Comparison of ENCODE assay signal across 12 mouse cellular contexts in the genomic region with DNA sequence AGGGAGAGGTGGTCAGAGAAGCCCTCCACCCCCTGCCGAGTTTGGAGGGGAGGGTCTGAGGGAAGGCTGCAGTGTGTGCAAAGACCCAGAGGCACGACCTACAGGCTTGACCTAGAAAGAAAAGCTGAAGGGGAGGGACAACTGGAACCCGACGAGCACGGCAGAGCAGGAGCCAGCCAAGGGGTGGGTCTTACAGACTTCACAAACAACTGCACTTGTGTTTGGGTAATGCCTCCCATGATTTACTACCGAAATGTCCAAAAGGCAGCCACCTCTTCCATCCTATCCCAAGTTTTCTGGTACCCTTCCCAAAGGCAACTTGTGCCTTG. TPM values are rescaled to one million over a fixed set of nuclear protein-coding genes. Genes with fewer than 3 reads are reported as not detected.
A peak's percentile ranks its signal among the peaks of the same experiment; 100 is the strongest.
DNase-seq lines count a peak whose midpoint lies in the region; ATAC-seq lines count a peak whose summit lies in the region.
"Had no signal": no experiment of that assay in that cellular context is flagged by ENCODE, and none has a peak within 500 bp of the region (broad histone marks: within the 10 kb centered on the region; RNA-seq: fewer than 3 reads in every experiment).

No protein-coding gene starts in this region.

- peak overlapping the region; percentile 67; the same call in 1 of the 2 replicates for H3K4me2 ChIP-seq in heart, embryonic 13.5 days
- H3K4me2 ChIP-seq in hindbrain, embryonic 11.5 days (replicated peaks; ENCODE audit: low read depth, low read length) = no peak overlapping the region
- peak overlapping the region; percentile 33; the same call in 1 of the 2 replicates for H3K4me2 ChIP-seq in midbrain, embryonic 11.5 days

- peaks cover 100% of the 10 kb centered on the region for H3K27me3 ChIP-seq in heart, embryonic 13.5 days (replicated peaks)
- H3K27me3 ChIP-seq in hindbrain, embryonic 11.5 days (ENCODE audit: control insufficient read depth, insufficient read depth, low read length) = peaks cover 70% of the 10 kb centered on the region
- peaks cover 89% of the 10 kb centered on the region for H3K27me3 ChIP-seq in midbrain, embryonic 11.5 days (ENCODE audit: control insufficient read depth, insufficient read depth, low read length)

- WGBS in heart, embryonic 13.5 days = 4% methylated on average over 6 of the region's 6 CpGs
- WGBS in hindbrain, embryonic 11.5 days = 0% methylated on average over 6 of the region's 6 CpGs
- 2% methylated on average over 6 of the region's 6 CpGs for WGBS in midbrain, embryonic 11.5 days

- ATAC-seq in heart, embryonic 13.5 days (ENCODE audit: extremely low read depth, insufficient number of reproducible peaks, low FRiP score, low TSS enrichment) = no peak
- ATAC-seq in hindbrain, embryonic 11.5 days (ENCODE audit: low FRiP score) = no peak
- ATAC-seq in midbrain, embryonic 11.5 days (ENCODE audit: low FRiP score) = no peak

- peak overlapping the region; percentile 43 for H3K4me3 ChIP-seq in heart, embryonic 13.5 days
- 0 out of 2 replicates have a peak overlapping the region, but pooled peaks have one; percentile 20 for H3K4me3 ChIP-seq in hindbrain, embryonic 11.5 days (ENCODE audit: low read depth, low read length)
- no peak overlapping the region for H3K4me3 ChIP-seq in midbrain, embryonic 11.5 days (ENCODE audit: low read depth, low read length)

- no peak overlapping the region for H3K9ac ChIP-seq in heart, embryonic 13.5 days
- no peak overlapping the region; the same call in 1 of the 2 replicates for H3K9ac ChIP-seq in hindbrain, embryonic 11.5 days (ENCODE audit: low read depth, low read length)
- no peak overlapping the region for H3K9ac ChIP-seq in midbrain, embryonic 11.5 days (ENCODE audit: low read length)

- no peak overlapping the region for H3K27ac ChIP-seq in heart, embryonic 13.5 days (replicated peaks)
- H3K27ac ChIP-seq in hindbrain, embryonic 11.5 days (ENCODE audit: low read depth, low read length) = no peak overlapping the region
- H3K27ac ChIP-seq in midbrain, embryonic 11.5 days (ENCODE audit: low read depth, low read length) = no peak overlapping the region
- H3K27ac ChIP-seq: heart, adult 2 months had no signal

- DNase-seq in heart, adult 11 months = no peak
- peak; percentile 75 for DNase-seq in R1 (ENCODE audit: low read depth, low spot score)
- no peak for DNase-seq in hindbrain, embryonic 11.5 days (ENCODE audit: low spot score)
- no peak for DNase-seq in midbrain, embryonic 11.5 days (ENCODE audit: low spot score, missing footprints)
- DNase-seq in adrenal gland, adult 2 months = no peak
- no peak for DNase-seq in urinary bladder, postnatal 14 days (ENCODE audit: low spot score)
- DNase-seq in c-Kit-positive CD71-positive TER-119-positive erythroid progenitor cells, embryonic 14.5 days (ENCODE audit: low spot score) = no peak
- DNase-seq: heart, adult 2 months; layer of hippocampus, postnatal 36 days had no signal

- no peaks in the 10 kb centered on the region for H3K9me3 ChIP-seq in heart, embryonic 13.5 days
- no peaks in the 10 kb centered on the region for H3K9me3 ChIP-seq in hindbrain, embryonic 11.5 days (ENCODE audit: control insufficient read depth, low read length)
- H3K9me3 ChIP-seq in midbrain, embryonic 11.5 days (ENCODE audit: control insufficient read depth, low read length) = no peaks in the 10 kb centered on the region

- H3K4me1 ChIP-seq in heart, embryonic 13.5 days = peaks cover 29% of the 10 kb centered on the region
- peaks cover 24% of the 10 kb centered on the region for H3K4me1 ChIP-seq in hindbrain, embryonic 11.5 days (replicated peaks; ENCODE audit: control insufficient read depth, insufficient read depth, low read length)
- H3K4me1 ChIP-seq in midbrain, embryonic 11.5 days (ENCODE audit: control insufficient read depth, insufficient read depth, low read length) = peaks cover 50% of the 10 kb centered on the region

- no peaks in the 10 kb centered on the region for H3K36me3 ChIP-seq in heart, embryonic 13.5 days
- H3K36me3 ChIP-seq in hindbrain, embryonic 11.5 days (ENCODE audit: control insufficient read depth, insufficient read depth, low read length) = no peaks in the 10 kb centered on the region
- no peaks in the 10 kb centered on the region for H3K36me3 ChIP-seq in midbrain, embryonic 11.5 days (ENCODE audit: control insufficient read depth, insufficient read depth, low read length)

RNA-seq across cellular contexts. Expression of a gene that starts 58.9 kb away (rescaled TPM):
- polyA plus RNA-seq in heart, embryonic 13.5 days (2015; fragmentation: Nextera tagmentation; extraction: Ambion mirVana) = not detected in 2 replicates
- 4.2 and 5.0 TPM in 2 replicates for polyA plus RNA-seq in hindbrain, embryonic 11.5 days (2014; fragmentation: Nextera tagmentation; extraction: Ambion mirVana)
- polyA plus RNA-seq in midbrain, embryonic 11.5 days (2014; fragmentation: Nextera tagmentation; extraction: Ambion mirVana) = 2.0 and 2.2 TPM in 2 replicates
- total RNA-seq in adrenal gland, adult 2 months (2021) = not detected
- 0.02 TPM in 1 of 2 replicates, not detected in the other for polyA plus RNA-seq in adrenal gland, adult 2 months (2012; rRNA removed)
- total RNA-seq: common myeloid progenitor, adult 5-6 weeks had no signal
- polyA plus RNA-seq: C2C12 had no signal
